Mouse (Mus musculus) layer of hippocampus, adult 9-10 months (tissue): ENCODE results near the gene Kif1c.

Experiments used
- DNase-seq: peaks from one replicate; pipeline ENCODE4 v3.0.0; 2022; ENCODE audit warnings: low spot score

Kif1c gene

GRCm38 (mm10) chr11:70697376-70697775, 3.0 kb upstream of the Kif1c start:
- no peak for DNase-seq

- DNase-seq, result no peak
Measured at GRCm38 (mm10) chr11:70699051-70699450, 1.3 kb upstream of the Kif1c start.

- DNase-seq, result no peak
Measured at GRCm38 (mm10) chr11:70700613-70701012, 265 bp downstream of the Kif1c start.

GRCm38 (mm10) chr11:70701221-70701955, 1.0 kb downstream of the Kif1c start:
- no peak for DNase-seq

- no peak for DNase-seq
Measured at GRCm38 (mm10) chr11:70701984-70702733, 1.8 kb downstream of the Kif1c start.

- DNase-seq, result no peak
Measured at GRCm38 (mm10) chr11:70702781-70703180, 2.4 kb downstream of the Kif1c start.

- DNase-seq, result no peak
Measured at GRCm38 (mm10) chr11:70706127-70706526, 5.8 kb downstream of the Kif1c start.

GRCm38 (mm10) chr11:70711026-70711425, 10.7 kb downstream of the Kif1c start:
- DNase-seq, result no peak

- no peak for DNase-seq
Measured at GRCm38 (mm10) chr11:70713222-70713621, 12.9 kb downstream of the Kif1c start.

GRCm38 (mm10) chr11:70715832-70716231, 15.5 kb downstream of the Kif1c start:
- no peak for DNase-seq

GRCm38 (mm10) chr11:70718481-70718880, 18.1 kb downstream of the Kif1c start:
- no peak for DNase-seq

- no peak for DNase-seq
Measured at GRCm38 (mm10) chr11:70720567-70720966, 20.2 kb downstream of the Kif1c start.

- DNase-seq, result no peak
Measured at GRCm38 (mm10) chr11:70721072-70721471, 20.7 kb downstream of the Kif1c start.

- no peak for DNase-seq
Measured at GRCm38 (mm10) chr11:70724706-70725105, 24.4 kb downstream of the Kif1c start.

- no peak for DNase-seq
Measured at GRCm38 (mm10) chr11:70726585-70726984, 26.2 kb downstream of the Kif1c start.

GRCm38 (mm10) chr11:70727385-70727784, 27.0 kb downstream of the Kif1c start:
- no peak for DNase-seq

- DNase-seq, result no peak
Measured at GRCm38 (mm10) chr11:70730427-70731038, 30.2 kb downstream of the Kif1c start.

- no peak for DNase-seq
Measured at GRCm38 (mm10) chr11:70731178-70731577, 30.8 kb downstream of the Kif1c start.

- no peak for DNase-seq
Measured at GRCm38 (mm10) chr11:70733256-70733655, 32.9 kb downstream of the Kif1c start.

GRCm38 (mm10) chr11:70737749-70738148, 37.4 kb downstream of the Kif1c start:
- DNase-seq, result no peak

GRCm38 (mm10) chr11:70741603-70742002, 41.3 kb downstream of the Kif1c start:
- DNase-seq, result no peak

- no peak for DNase-seq
Measured at GRCm38 (mm10) chr11:70742117-70742516, 41.8 kb downstream of the Kif1c start.
